Mouse (Mus musculus) gastrocnemius, postnatal 14 days (tissue): Measurements from ENCODE around the gene Plekha4. TPM values are rescaled to one million over a fixed set of nuclear protein-coding genes. Genes with fewer than 3 reads are reported as not detected.
"Not testable (repeated sequence)": the region's sequence is repeated elsewhere in the genome, so short reads cannot be mapped to it uniquely, and the experiment has no call there.

Experiments
- DNase-seq: peaks from one replicate; pipeline ENCODE4 v3.0.0; 2021; ENCODE audit warnings: mixed read lengths
- intact Hi-C: fragments of 180-260 bp; cut with DNase I; formaldehyde crosslinking; loops from one replicate; pipeline ENCODE4 v1.15.1; 2025; ENCODE audit warnings: low total_unique reads
- total RNA-seq, 2 experiments: library from RNA; stranded (reverse); gene quantifications; 2 replicates each; pipeline ENCODE4 v1.2.3; 2021

Gene Plekha4
- total RNA-seq, 2 experiments from 2014 or later, result 6.8 to 14.8 TPM

DNA sequence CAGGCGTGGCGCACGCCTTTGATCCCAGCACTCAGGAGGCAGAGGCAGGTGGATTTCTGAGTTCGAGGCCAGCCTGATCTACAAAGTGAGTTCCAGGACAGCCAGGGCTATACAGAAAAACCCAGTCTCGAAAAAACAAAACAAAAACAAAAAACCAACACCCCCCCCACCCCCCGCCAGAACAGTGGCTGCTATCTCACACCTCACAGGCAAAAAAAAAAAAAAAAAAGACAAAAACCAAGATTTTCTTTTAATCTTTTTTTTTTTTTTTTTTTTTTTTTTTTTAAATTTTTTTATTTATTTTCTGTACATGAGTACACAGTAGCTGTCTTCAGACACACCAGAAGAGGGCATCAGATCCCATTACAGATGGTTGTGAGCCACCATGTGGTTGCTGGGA lies 1.0 kb downstream of the Plekha4 start:
- intact Hi-C loops, DNase-seq: not testable (repeated sequence)

DNA sequence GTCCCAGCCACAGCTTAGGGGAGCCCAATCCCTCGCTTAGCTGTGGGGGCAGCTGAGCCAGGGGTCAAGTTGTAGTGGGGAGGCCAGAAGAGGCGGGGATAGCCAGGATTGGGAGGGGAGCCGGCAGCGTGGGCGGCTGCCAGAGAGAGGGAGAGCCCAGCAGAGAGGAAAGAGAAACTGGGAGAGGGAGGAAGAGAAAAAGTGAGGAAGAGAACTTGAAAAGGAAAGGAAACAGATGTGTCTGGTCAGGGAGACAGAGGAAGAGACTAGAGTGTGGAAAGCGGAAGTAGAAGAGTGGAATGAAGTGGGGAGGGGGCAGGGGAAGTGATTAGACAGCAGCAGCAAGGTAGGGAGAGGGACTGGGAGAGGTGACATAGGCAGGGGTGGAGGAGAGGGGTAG lies 3.3 kb downstream of the Plekha4 start:
- DNase-seq, result peak; percentile 68
- intact Hi-C loops, result no loop called here

DNA sequence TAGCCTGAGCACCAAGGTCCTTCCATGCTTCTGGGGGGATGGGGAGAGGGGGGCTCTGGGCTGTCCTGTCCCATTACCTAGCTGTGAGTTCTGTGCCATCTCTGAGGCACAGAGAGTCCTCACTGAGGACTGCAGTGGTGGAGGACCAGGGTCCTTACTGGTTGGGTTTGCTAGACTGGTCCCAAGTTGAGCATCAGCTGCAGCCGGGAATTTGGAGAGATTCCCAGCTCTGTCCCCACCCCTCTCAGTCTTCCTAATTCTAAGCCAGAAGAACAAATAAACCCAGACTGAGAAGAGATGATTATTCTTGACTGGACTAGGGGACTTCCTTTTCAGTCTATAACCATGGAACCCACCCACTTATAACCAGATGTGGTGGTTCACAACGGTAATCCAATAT lies 4.5 kb downstream of the Plekha4 start:
- DNase-seq, result peak; percentile 60
- intact Hi-C loops, result no loop called here

DNA sequence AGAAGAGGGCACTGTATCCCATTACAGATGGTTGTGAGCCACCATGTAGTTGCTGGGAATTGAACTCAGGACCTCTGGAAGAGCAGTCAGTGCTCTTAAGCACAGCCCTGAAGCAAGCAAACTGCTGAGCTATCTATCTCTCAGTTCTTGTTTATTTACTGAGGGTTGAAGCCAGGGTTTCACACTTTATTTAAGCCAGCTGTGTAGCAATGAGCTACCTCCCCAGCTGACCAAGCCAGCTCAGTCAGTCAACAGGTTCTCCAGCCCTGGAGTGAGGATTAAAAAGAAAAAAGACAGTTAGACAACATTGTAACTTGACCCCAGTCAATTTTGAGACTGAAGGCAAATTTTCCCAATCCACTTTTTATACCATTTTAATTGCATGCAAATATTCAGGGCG lies 9.5 kb downstream of the Plekha4 start:
- intact Hi-C loops, result no loop called here
- no peak for DNase-seq

DNA sequence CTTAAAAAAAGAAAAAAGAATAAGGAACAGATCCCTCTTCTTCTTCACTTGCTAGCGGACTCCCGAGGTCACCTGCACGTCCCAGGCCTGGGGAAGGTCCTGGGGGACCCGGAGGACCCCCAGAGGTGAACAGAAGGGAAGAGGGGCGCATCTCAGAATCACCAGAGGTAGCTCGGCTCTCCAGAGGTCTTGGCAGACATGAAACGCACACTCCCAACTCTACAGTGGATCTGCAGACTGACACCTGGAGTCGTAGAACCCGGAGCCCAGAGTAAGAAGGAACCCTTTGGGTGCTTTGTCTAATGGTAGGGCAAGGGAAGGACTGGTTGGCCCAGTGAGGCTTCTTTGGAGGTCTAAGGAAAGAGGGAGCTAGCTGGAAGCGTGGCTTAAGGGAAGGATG lies 11.5 kb downstream of the Plekha4 start:
- intact Hi-C loops, result no loop called here
- DNase-seq, result no peak

DNA sequence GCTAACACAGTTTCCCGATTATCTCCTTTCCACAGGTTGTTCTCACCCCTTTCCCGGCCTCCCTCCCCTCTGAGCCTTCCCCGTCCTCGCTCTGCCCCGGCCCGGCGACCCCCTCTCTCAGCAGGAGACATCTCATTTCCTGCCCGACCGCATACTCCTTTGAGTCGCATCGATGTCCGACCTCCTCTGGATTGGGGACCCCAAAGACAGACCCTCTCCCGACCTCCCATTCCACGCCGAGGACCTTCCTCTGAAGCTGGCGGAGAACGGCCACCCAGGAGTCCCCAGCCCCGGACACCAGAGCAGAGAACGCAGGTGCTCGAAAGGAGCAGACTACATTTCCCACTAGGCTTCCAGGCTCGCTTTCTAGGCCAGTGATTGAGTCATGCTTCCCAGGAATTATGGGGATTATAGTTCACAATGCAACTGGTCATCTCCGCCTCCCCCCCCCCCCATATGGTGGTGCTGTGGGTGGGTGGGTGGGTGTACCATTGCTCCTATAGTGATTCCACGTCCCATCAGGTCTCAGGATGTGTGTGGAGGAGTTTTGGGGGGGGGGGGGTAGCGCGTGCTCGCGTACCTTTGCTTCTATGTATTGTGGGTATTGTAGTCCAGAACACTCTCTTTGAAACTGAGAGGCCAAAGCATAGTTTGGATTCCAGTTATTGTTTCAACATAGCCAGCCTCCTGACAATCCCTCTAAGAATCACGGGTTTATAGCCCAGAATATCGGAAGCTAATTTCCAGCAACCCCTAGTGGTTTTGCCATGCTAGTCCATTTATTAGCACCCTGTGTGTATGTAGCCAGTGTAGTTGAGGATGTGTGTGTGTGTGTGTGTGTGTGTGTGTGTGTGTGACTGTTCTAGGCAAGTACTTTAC lies 12.3 kb downstream of the Plekha4 start:
- DNase-seq, result no peak
- intact Hi-C loops, result no loop called here

DNA sequence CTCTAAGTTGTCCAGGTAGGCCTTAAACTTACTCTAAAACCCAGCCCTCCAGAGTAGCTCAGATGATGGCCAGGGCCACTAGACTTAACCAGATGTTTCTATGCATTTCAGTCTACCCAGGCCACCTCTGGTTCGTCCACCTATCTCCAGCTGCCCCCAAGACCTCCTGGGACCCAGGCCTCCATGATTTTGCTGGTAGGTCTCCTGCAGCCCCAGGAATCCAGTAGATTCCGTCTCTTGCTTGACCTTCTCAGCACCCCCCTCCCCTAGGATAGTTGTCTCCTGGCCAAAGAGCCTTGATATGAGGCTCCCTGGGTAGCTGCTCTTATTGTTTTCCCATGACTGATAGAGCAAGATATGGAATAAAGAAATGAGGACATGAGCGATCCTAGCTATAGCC lies 13.0 kb downstream of the Plekha4 start:
- intact Hi-C loops, result no loop called here
- no peak for DNase-seq

DNA sequence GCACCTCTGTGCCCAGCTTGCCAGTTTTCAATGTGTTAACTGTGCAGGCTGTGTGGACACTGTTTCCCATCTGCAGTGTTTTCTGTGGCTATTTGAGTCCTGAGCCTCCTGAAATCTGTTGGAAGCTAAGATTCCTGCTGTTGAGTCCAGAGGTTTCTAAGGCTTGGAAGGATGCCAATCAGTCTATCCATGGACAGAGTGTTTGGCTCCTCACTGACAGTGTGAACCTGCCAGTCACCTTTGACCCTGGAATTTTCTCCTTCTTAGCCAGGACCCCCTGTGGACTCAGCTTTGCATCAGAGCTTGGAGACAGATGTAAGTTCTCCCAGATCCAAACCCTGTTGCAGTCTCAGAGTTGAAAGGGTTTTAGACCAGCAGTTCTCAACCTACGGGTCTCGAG lies 14.1 kb downstream of the Plekha4 start:
- no peak for DNase-seq
- intact Hi-C loops, result no loop called here

DNA sequence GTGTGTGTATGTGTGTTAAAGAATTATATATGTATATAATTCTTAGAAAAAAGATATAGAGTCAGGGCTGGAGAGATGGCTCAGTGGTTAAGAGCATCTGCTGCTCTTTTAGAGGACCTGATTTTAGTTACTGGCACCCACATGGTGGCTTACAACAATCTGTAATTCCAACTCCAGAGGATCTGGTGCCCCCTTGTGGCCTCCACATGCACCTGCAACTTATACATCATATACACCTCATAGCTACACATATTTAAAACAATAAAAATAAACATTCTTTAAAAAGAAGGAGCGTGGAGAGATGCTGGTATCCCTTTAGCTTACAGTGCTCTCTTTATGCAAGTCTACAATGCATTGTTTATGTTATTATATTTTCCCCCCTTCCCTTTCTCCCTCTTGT lies 18.4 kb downstream of the Plekha4 start:
- DNase-seq, result no peak
- intact Hi-C loops, result no loop called here

DNA sequence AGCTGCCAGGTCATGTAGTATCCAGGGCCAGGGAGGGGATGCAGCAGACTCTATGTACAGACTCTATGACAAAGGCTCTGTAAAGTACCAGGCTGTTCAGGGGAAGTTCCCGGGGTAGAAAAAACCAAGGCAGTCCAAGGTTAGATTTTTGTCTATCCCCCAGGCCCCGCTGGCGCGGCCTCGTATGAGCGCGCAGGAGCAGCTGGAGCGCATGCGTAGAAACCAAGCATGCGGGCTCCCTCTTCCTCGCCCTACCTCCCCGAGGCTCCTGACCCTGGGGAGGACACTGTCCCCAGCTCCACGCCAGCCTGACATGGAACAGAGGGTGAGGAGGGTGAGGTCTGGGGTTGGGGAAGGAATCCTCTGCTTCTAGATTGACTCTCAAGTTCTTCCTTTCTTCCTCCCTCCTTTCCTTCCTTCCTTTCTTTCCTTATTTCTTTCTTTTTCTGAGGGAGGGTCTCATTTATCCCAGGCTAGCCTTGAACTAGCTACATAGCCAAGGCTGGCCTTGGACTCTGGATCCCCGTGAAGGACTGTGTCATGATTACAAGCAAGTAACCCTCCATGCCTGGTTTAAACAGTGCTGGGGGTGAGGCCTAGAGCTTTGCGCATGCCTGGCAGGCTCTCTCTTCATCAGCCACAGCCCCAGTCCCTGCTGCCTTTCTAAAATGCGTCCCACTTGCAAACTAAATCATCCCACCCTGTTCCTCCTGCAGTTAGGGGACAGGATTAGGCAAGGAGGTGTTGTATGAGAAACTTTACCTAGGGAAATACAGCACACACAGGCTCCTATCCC lies 23.7 kb downstream of the Plekha4 start:
- intact Hi-C loops, result loop anchor here (5.0 kb wide), 1 partner anchor 37 kb away; no protein-coding TSS in a partner anchor

DNA sequence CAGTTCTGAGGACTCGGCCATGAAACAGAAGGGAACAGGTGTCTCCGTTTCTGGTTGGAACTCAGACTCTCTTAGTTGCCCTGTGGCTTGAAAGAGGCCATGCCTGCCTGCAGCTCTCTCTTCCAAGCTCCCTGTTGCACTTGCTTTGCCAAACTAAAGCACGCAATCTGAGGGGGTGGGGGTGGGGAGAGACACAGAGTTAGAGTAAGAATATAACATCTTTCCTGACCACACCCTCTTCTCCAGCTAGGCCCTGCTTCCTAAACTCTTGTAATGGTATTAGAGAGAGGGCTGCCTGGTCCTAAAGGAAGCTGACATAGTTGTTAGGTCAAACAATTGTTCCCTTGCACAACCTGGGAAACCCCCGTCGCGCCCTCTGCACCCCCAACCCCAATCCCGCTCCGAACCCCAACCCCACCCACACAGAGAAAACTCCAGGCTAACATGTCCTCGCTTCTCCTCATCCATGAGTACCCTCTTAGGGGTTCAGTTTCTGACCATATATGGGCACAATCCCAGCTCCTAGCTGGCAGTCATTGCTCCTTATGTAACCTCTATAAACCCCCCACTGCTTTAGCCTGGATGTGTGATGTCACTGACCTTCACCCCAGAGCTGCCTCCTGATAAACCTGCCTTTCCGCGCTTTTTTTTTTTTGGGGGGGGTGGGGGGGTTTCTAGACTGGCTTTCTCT lies 24.8 kb downstream of the Plekha4 start:
- intact Hi-C loops, result loop anchor here (5.0 kb wide), 1 partner anchor 36 kb away; no protein-coding TSS in a partner anchor
- no peak for DNase-seq

More for the DNA sequence above, 23.7 kb downstream of the Plekha4 start:
- DNase-seq, result no peak

DNA sequence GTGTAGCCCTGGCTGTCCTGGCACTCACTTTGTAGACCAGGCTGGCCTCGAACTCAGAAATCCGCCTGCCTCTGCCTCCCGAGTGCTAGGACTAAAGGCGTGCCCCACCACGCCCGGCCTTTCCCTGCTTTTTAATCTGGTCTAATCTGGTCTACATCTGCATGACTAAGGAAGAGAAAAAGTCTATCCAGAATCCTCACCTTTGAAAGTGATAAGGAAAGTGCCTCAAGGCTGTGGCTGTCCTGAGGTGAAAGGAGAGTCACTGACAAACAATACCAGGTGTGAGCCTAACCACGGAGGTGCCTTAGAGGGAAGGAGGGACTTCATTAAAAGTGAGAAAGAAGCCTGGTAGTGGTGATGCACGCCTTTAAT lies 25.4 kb downstream of the Plekha4 start:
- no peak for DNase-seq
- intact Hi-C loops, result loop anchor here (5.0 kb wide), 1 partner anchor 36 kb away; no protein-coding TSS in a partner anchor

DNA sequence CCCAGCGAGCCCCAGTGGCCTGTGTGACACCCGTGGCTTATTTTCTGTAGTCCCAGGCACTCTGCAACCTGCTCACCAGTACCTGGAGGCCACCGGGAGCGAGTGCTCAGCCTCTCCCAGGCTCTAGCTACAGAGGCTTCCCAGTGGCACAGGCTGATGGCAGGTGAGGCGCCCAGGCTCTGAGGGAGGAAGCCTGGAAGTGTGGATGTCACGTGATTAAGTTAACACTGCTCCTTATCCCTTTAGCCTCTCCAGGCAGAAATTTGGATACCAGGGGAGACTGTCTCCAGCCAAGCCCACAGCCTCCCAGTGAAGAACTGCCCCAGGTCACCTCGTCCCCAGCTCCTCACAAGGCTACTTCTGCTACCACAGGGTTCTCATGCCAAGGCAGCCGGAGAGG lies 27.4 kb downstream of the Plekha4 start:
- intact Hi-C loops, result loop anchor here (5.0 kb wide), 1 partner anchor 34 kb away; no protein-coding TSS in a partner anchor
- no peak for DNase-seq

DNA sequence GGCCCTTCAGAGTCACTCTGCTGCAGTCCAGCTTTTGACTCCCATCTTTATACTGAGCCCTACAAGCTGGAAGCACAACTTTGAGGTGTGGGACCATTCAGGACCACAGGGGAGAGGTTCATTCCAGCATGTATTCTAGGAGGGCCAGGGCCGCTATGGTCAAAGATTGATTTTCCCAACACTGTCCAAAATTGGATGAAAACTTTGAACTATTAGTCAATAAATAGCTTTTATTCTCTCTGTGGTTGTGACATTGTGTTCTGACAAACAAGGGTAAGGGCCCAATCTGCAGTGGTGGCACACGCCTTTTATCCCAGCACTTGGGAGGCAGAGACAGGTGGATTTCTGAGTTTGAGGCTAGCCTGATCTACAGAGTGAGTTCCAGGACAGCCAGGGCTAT lies 27.9 kb downstream of the Plekha4 start:
- no peak for DNase-seq
- intact Hi-C loops, result loop anchor here (5.0 kb wide), 1 partner anchor 33 kb away; no protein-coding TSS in a partner anchor

DNA sequence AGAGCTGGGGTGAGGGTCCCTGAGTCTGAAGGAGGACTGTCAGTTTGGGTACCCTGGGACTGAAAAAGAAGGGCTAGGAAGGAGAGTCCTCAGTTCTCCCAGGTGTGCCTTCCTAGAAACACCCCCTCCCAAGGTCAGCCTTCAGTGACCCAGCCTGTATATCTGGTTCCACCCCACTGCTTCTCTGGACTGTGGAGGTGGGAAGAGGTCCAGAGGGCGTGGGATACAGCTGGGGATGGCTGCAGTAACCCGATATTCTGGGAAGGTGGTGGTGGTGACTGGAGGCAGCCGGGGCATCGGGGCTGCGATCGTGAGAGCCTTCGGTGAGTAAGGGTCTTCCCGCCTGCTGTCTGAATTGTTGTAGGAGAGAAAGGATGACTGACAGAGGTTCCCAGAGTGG lies 28.6 kb downstream of the Plekha4 start, which contains the start of gene Hsd17b14:
TSS of gene Hsd17b14 (plus strand) at position 150 of the 400 bp plus-strand sequence.
- DNase-seq, result no peak
- intact Hi-C loops, result loop anchor here (5.0 kb wide), 1 partner anchor 33 kb away; no protein-coding TSS in a partner anchor

DNA sequence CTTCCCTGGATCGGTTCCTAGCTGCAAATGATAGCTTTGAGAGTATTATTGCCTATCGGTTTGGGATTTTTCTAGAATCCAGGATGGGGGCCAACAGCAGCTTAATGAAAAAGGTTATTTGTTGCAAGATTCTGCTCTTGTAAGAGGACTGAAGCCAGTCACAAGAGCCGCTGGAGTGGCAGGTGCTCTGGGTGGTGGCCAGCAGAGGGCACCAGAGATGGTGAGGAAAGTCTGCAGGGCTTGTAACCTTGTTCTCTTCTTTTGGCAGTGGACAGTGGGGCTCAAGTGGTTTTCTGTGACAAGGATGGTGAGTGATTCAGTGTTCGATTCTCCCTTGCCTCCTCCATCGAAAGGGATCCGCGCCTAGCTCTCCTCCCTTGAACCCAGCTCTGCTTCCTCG lies 29.7 kb downstream of the Plekha4 start:
- intact Hi-C loops, result no loop called here
- DNase-seq, result peak; percentile 81

DNA sequence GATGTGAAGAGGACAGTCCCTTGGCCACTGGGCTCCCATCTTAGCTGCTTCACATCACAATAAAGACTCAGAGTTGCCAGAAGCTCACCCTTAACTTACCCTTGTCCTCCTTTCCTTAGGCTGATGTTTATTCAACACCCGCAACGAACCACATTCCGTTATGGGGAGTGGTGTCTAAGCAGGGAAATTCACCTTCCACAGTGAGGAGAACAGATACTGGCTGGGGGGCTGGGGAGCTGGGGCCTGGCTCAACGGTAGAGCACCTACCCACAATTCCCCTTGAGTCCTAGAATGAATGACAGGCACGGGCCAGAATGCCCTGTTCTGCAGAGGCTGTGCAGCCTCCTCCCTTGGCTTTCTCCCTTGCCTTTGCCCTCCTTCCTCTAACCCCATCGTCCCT lies 32.8 kb downstream of the Plekha4 start:
- intact Hi-C loops, result no loop called here
- DNase-seq, result no peak

DNA sequence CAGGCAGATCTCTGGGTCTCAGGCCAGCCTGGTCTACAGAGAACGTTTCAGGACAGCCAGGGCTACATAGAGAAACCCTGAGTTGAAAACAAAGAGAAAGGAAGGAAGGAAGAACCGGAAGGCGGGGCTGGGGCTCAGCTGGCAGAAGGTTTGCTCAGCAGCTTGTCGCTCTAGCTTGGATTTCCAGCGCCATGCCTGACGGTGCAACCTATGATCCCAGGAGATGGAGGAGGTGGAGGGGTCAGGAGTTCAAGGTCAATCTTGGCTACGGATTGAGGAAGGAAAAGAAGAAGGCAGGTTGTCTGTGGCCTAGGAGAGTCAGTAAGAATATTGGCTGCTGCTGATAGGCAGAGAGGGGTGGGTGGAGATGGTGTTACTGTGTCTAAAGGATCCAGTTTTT lies 34.1 kb downstream of the Plekha4 start:
- DNase-seq, result no peak
- intact Hi-C loops, result loop anchor here (5.0 kb wide), 1 partner anchor 83 kb away; no protein-coding TSS in a partner anchor

DNA sequence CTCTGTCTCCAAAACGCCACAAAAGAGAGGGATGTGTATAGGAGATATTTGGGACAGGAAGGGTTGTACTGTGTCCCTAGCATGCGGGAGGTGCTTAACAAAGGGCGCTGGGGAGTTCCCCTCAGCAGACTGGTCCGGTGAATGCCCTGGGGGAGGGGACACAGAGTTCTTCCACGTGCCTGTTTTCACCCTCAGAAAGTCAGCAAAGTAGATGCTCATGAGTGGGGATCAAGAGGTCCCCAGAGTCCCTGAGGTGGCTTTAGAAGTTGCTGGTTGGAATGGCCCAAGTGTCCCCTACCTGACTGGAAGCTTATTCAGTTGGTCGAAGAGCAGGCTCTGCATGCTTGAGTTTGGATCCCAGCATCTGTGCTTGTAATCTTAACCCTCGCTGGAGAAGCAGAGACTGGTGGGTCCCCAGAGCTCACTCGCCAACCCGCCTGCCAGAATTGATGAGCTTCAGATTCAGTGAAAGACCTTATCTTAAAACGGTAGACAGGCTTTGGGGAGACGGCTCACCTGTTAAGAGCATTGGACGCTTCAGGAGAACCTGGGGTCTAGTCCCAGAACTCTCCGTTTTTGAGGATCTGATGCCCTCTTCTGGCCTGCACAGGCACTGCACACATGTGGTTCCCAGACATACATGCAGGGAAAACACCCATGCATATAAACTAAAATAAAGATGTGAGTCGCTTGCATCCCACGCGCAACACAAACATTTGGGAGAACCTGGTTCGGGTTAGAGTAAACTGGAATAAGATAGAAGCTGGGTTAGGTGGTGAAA lies 34.9 kb downstream of the Plekha4 start:
- peak; percentile 68 for DNase-seq
- intact Hi-C loops, result loop anchor here (5.0 kb wide), 1 partner anchor 84 kb away; no protein-coding TSS in a partner anchor
